Mouse (Mus musculus) midbrain, embryonic 13.5 days (tissue): ENCODE measurements around the gene Tmem54. TPM values are rescaled to one million over a fixed set of nuclear protein-coding genes. Genes with fewer than 3 reads are reported as not detected.

Source experiments
- ATAC-seq: fragments of 200-750 bp; cut with Nextera tagmentation; 2 replicates; pipeline ENCODE4 v1.8.0; 2017; ENCODE audit warnings: mild to moderate bottlenecking, moderate TSS enrichment, moderate library complexity
- H3K27ac ChIP-seq: fragments of 300-500 bp; sonication (generic); 2 replicates; pipeline ENCODE4 v1.5.1; 2015; ENCODE audit warnings: inconsistent platforms, mild to moderate bottlenecking, moderate library complexity
- H3K27me3 ChIP-seq: fragments of 300-500 bp; sonication (generic); 2 replicates; pipeline ENCODE4 v1.6.1; 2015; ENCODE audit warnings: mild to moderate bottlenecking, inconsistent platforms
- H3K36me3 ChIP-seq: fragments of 300-500 bp; sonication (generic); 2 replicates; pipeline ENCODE4 v1.6.1; 2015; ENCODE audit warnings: mild to moderate bottlenecking, inconsistent platforms
- H3K4me1 ChIP-seq: fragments of 300-500 bp; sonication (generic); replicated peaks from 2 replicates; pipeline ENCODE4 v1.6.1; 2015; ENCODE audit warnings: inconsistent platforms
- H3K4me2 ChIP-seq: fragments of 300-500 bp; sonication (generic); replicated peaks from 2 replicates; pipeline ENCODE4 v1.6.1; 2015; ENCODE audit warnings: moderate library complexity, mild to moderate bottlenecking, inconsistent platforms
- H3K4me3 ChIP-seq: fragments of 300-500 bp; sonication (generic); replicated peaks from 2 replicates; pipeline ENCODE4 v1.5.1; 2015; ENCODE audit warnings: mild to moderate bottlenecking, inconsistent platforms
- H3K9ac ChIP-seq: fragments of 300-500 bp; sonication (generic); replicated peaks from 2 replicates; pipeline ENCODE4 v1.6.1; 2015; ENCODE audit warnings: mild to moderate bottlenecking, inconsistent platforms
- H3K9me3 ChIP-seq: fragments of 300-500 bp; sonication (generic); 2 replicates; pipeline ENCODE4 v1.6.1; 2016; ENCODE audit warnings: mild to moderate bottlenecking, inconsistent platforms
- WGBS: fragments of 180-500 bp; shearing (Covaris S2); methylation state at CpG from one replicate; pipeline ENCODE4 v1.1.7; 2015; 5-methylcytosine and 5-hydroxymethylcytosine counted together
- polyA plus RNA-seq: library from polyadenylated mRNA; unstranded; fragments of >200 nt; fragmentation: Nextera tagmentation; extraction: Ambion mirVana; gene quantifications from 2 replicates; pipeline ENCODE4 v1.2.1, GENCODE M21; 2015

The Tmem54 gene
- polyA plus RNA-seq, 1 experiment from 2014 or later, result not detected

- ATAC-seq, result no peak
- Histone ChIP-seq H3K4me3 (no peak overlapping the region), H3K36me3 (peaks cover 25% of the 10 kb centered on the region), H3K9ac (no peak overlapping the region), H3K9me3 (no peaks in the 10 kb centered on the region), H3K4me2 (no peak overlapping the region), H3K4me1 (peaks cover 37% of the 10 kb centered on the region), H3K27me3 (no peaks in the 10 kb centered on the region), H3K27ac (no peak overlapping the region)
- 69% methylated on average over 2 of the region's 2 CpGs for WGBS
These were observed 41.0 kb downstream of the Tmem54 start for GRCm38 (mm10) chr4:129146392-129146791.

GRCm38 (mm10) chr4:129147552-129148103 is 42.3 kb downstream of the Tmem54 start:
- H3K36me3 ChIP-seq, result peaks cover 36% of the 10 kb centered on the region
- no peak overlapping the region for H3K27ac ChIP-seq
- no peaks in the 10 kb centered on the region for H3K27me3 ChIP-seq
- WGBS, result 88% methylated on average over 13 of the region's 13 CpGs
- no peak overlapping the region for H3K4me3 ChIP-seq
- peaks cover 26% of the 10 kb centered on the region for H3K4me1 ChIP-seq
- no peaks in the 10 kb centered on the region for H3K9me3 ChIP-seq
- no peak for ATAC-seq
- H3K9ac ChIP-seq, result no peak overlapping the region
- H3K4me2 ChIP-seq, result no peak overlapping the region

- no peaks in the 10 kb centered on the region for H3K9me3 ChIP-seq
- no peak for ATAC-seq
- peaks cover 17% of the 10 kb centered on the region for H3K4me1 ChIP-seq
- H3K4me2 ChIP-seq, result no peak overlapping the region
- H3K27ac ChIP-seq, result no peak overlapping the region
- no peaks in the 10 kb centered on the region for H3K27me3 ChIP-seq
- H3K36me3 ChIP-seq, result peaks cover 49% of the 10 kb centered on the region
- H3K9ac ChIP-seq, result no peak overlapping the region
- WGBS, result 71% methylated on average over 1 of the region's 1 CpGs
- H3K4me3 ChIP-seq, result no peak overlapping the region
These were observed 44.0 kb downstream of the Tmem54 start for GRCm38 (mm10) chr4:129149321-129149720.

GRCm38 (mm10) chr4:129151276-129151811 is 46.0 kb downstream of the Tmem54 start:
- ATAC-seq, result no peak
- Histone ChIP-seq H3K4me2 (no peak overlapping the region), H3K9ac (no peak overlapping the region), H3K9me3 (no peaks in the 10 kb centered on the region), H3K4me3 (no peak overlapping the region), H3K36me3 (peaks cover 59% of the 10 kb centered on the region), H3K27me3 (no peaks in the 10 kb centered on the region), H3K4me1 (peaks cover 6% of the 10 kb centered on the region; the same call in 1 of the 2 replicates), H3K27ac (no peak overlapping the region)
- WGBS, result 91% methylated on average over 4 of the region's 4 CpGs

GRCm38 (mm10) chr4:129157541-129157940 is 52.2 kb downstream of the Tmem54 start:
- Histone ChIP-seq H3K36me3 (peaks cover 45% of the 10 kb centered on the region), H3K27ac (no peak overlapping the region), H3K27me3 (no peaks in the 10 kb centered on the region), H3K9ac (no peak overlapping the region), H3K4me3 (no peak overlapping the region), H3K9me3 (no peaks in the 10 kb centered on the region), H3K4me2 (no peak overlapping the region), H3K4me1 (no peaks in the 10 kb centered on the region)
- ATAC-seq, result no peak
- 83% methylated on average over 5 of the region's 5 CpGs for whole genome bisulfite sequencing

GRCm38 (mm10) chr4:129158549-129158948 is 53.2 kb downstream of the Tmem54 start:
- WGBS, result 69% methylated on average over 3 of the region's 3 CpGs
- H3K9me3 ChIP-seq, result no peaks in the 10 kb centered on the region

GRCm38 (mm10) chr4:129161076-129161475 is 55.7 kb downstream of the Tmem54 start:
- WGBS, result 100% methylated on average over 1 of the region's 1 CpGs
- Histone ChIP-seq H3K9ac (no peak overlapping the region), H3K27me3 (no peaks in the 10 kb centered on the region), H3K27ac (no peak overlapping the region), H3K4me2 (no peak overlapping the region), H3K9me3 (no peaks in the 10 kb centered on the region), H3K36me3 (peaks cover 34% of the 10 kb centered on the region), H3K4me1 (no peaks in the 10 kb centered on the region), H3K4me3 (no peak overlapping the region)
- no peak for ATAC-seq

More at GRCm38 (mm10) chr4:129158549-129158948, 53.2 kb downstream of the Tmem54 start:
- no peak overlapping the region for H3K4me3 ChIP-seq
- H3K36me3 ChIP-seq, result peaks cover 37% of the 10 kb centered on the region
- no peak overlapping the region for H3K27ac ChIP-seq
- H3K27me3 ChIP-seq, result no peaks in the 10 kb centered on the region
- H3K4me2 ChIP-seq, result no peak overlapping the region
- no peak overlapping the region for H3K9ac ChIP-seq
- ATAC-seq, result no peak
- H3K4me1 ChIP-seq, result no peaks in the 10 kb centered on the region

Other genes with a start within 250 kb of the Tmem54 start
- 11.3 and 15.9 TPM in 2 replicates for gene Trim62, start 222.0 kb upstream of the Tmem54 start, polyA plus RNA-seq
- 17.4 and 21.3 TPM in 2 replicates for gene Azin2, start 143.1 kb upstream of the Tmem54 start, polyA plus RNA-seq
- gene Ak2, start 113.6 kb upstream of the Tmem54 start, polyA plus RNA-seq, result 102 and 108 TPM in 2 replicates
- 21.5 and 22.1 TPM in 2 replicates for gene Rnf19b, start 47.3 kb upstream of the Tmem54 start, polyA plus RNA-seq
- gene Hpca, start 16.5 kb downstream of the Tmem54 start, polyA plus RNA-seq, result 17.1 and 17.9 TPM in 2 replicates
- 1.9 and 2.0 TPM in 2 replicates for gene Fndc5, start 31.5 kb downstream of the Tmem54 start, polyA plus RNA-seq
- 19.9 and 21.3 TPM in 2 replicates for gene S100pbp, start 84.2 kb downstream of the Tmem54 start, polyA plus RNA-seq
- gene Yars, start 84.2 kb downstream of the Tmem54 start, polyA plus RNA-seq, result 102 and 115 TPM in 2 replicates
- 5.1 and 5.4 TPM in 2 replicates for gene C77080, start 155.9 kb downstream of the Tmem54 start, polyA plus RNA-seq
- 0.27 and 0.67 TPM in 2 replicates for gene Sync, start 182.1 kb downstream of the Tmem54 start, polyA plus RNA-seq
- gene Rbbp4, start 229.8 kb downstream of the Tmem54 start, polyA plus RNA-seq, result 419 and 460 TPM in 2 replicates
- gene Zbtb8os, start 230.1 kb downstream of the Tmem54 start, polyA plus RNA-seq, result 28.0 and 32.2 TPM in 2 replicates